Mouse (Mus musculus): ENCODE measurements around the gene Ptprn2.

- TF ChIP-seq CTCF (IDR thresholded peaks at IDR 0.05; ENCODE audit: borderline replicate concordance, control insufficient read depth, extremely low read depth, insufficient read depth, low read length, poor library complexity) (no peak), POLR2A (IDR thresholded peaks at IDR 0.05; ENCODE audit: control insufficient read depth, extremely low read depth, insufficient read depth, low read length, poor library complexity) (no peak)
Measured at GRCm38 (mm10) chr12:117053223-117053850, 567.8 kb downstream of the Ptprn2 start.
